Mouse (Mus musculus) embryo, embryonic 10 days (tissue): ENCODE measurements around the gene Olfr1249.
"Not testable (repeated sequence)": the region's sequence is repeated elsewhere in the genome, so short reads cannot be mapped to it uniquely, and the experiment has no call there.

ENCODE experiments used
- DNase-seq: peaks from one replicate; pipeline ENCODE4 v3.0.0-alpha.2; 2015; ENCODE audit warnings: low spot score

Gene Olfr1249

GRCm38 (mm10) chr2:89634883-89635282 lies at the start of gene Olfr1249:
Gene Olfr1249 (minus strand): TSS chr2:89634983.
- DNase-seq, result no peak

- DNase-seq, result no peak
Observed at GRCm38 (mm10) chr2:89671836-89672235, 37.1 kb upstream of the Olfr1249 start, which contains the start of gene Olfr1251. Gene Olfr1251 (minus strand): TSS chr2:89671936.

DNA sequence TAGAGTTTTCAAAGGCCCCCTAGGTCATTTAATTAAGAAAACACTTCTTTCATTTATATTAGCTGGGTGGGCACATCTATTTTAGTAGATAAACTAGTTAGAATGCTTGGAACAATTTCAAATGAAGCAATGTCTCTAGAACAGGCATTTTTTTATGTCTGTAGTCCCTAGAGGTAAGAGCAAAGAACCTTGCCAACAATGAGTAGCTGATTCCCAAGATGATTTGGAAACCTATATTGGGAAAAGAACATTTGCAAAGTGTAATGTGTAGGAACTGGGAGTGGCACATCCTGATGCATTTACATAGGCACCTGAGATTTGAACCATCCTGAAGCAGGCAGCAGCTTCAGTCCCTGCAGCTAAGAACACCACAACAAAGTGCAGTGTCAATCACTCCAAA lies 26.6 kb upstream of the Olfr1249 start, which contains the start of gene Olfr1250:
Gene Olfr1250 (minus strand): TSS at position 101 of the 400 bp plus-strand sequence.
- DNase-seq, result no peak

GRCm38 (mm10) chr2:89618145-89618544 lies 16.6 kb downstream of the Olfr1249 start, which contains the start of gene Olfr1248:
Gene Olfr1248 (minus strand): TSS chr2:89618245.
- DNase-seq, result not testable (repeated sequence)

DNA sequence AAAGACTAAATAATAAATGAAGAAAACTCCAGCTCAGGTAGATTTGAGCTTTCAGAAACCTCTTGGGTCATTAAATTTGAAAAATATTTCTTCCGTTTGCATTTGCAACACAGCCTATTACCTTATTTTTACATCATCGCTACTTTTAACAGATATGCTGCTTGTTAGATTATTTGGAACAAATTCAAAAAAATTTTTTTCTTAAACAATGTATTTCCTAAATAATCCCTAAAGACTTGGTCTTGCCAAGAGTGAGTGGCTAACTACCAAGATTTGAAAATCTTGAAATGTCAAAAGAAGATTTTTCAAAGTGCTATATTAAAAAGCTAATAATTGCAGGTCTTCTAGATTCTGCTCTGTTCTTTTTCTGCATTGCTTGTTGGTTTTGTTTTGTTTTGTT lies 20.8 kb downstream of the Olfr1249 start, which contains the start of gene Olfr1247:
Gene Olfr1247 (minus strand): TSS at position 101 of the 400 bp plus-strand sequence.
- no peak for DNase-seq

GRCm38 (mm10) chr2:89593057-89593456 lies 41.7 kb downstream of the Olfr1249 start, which contains the start of gene Olfr1246:
Gene Olfr1246 (minus strand): TSS chr2:89593157.
- no peak for DNase-seq
